Comparison of ENCODE assay signal across 19 mouse cellular contexts in genomic region chr1:180161566-180162355, GRCm38 (mm10). TPM values are rescaled to one million over a fixed set of nuclear protein-coding genes. Genes with fewer than 3 reads are reported as not detected.
DNase-seq lines count a peak whose midpoint lies in the region; ATAC-seq and TF ChIP-seq lines count a peak whose summit lies in the region.
"Had no signal": no experiment of that assay in that cellular context is flagged by ENCODE, and none has a peak within 500 bp of the region (broad histone marks: within the 10 kb centered on the region; RNA-seq: fewer than 3 reads in every experiment).

No protein-coding gene starts in this region.

- intact Hi-C loops in heart, postnatal 10 days (cut with DNase I), result no loop called here

- H3ac ChIP-seq in myocyte (ENCODE audit: control insufficient read depth, insufficient read length), result no peak overlapping the region

- TF ChIP-seq CTCF in bone marrow, adult 2 months (IDR thresholded peaks at IDR 0.05; ENCODE audit: control insufficient read depth, insufficient read depth, low read length), result no peak

- no peaks in the 10 kb centered on the region for H3K9me3 ChIP-seq in kidney, embryonic 16.5 days (ENCODE audit: low read length)
- H3K9me3 ChIP-seq: embryonic facial prominence, embryonic 15.5 days; forebrain, embryonic 15.5 days; heart, embryonic 12.5 days; hindbrain, embryonic 12.5 days had no signal

- no peak overlapping the region for H3K27ac ChIP-seq in kidney, embryonic 16.5 days (ENCODE audit: low read length)
- no peak overlapping the region for H3K27ac ChIP-seq in bone marrow, adult 2 months (ENCODE audit: control insufficient read depth, insufficient read depth, low read depth, low read length, poor library complexity)
- H3K27ac ChIP-seq: embryonic facial prominence, embryonic 15.5 days; forebrain, embryonic 15.5 days; hindbrain, embryonic 12.5 days had no signal

- no peaks in the 10 kb centered on the region for H3K27me3 ChIP-seq in kidney, embryonic 16.5 days (ENCODE audit: insufficient read depth, low read length)
- H3K27me3 ChIP-seq in myocyte (ENCODE audit: control insufficient read depth, insufficient read depth, insufficient read length), result no peaks in the 10 kb centered on the region
- H3K27me3 ChIP-seq: embryonic facial prominence, embryonic 15.5 days; forebrain, embryonic 15.5 days; heart, embryonic 12.5 days; hindbrain, embryonic 12.5 days had no signal

- no peak overlapping the region for H3K4me2 ChIP-seq in kidney, embryonic 16.5 days (replicated peaks; ENCODE audit: low read depth, low read length)
- H3K4me2 ChIP-seq in myocyte (ENCODE audit: low read depth), result no peak overlapping the region
- H3K4me2 ChIP-seq: embryonic facial prominence, embryonic 15.5 days; forebrain, embryonic 15.5 days; heart, embryonic 12.5 days; hindbrain, embryonic 12.5 days had no signal

- no peaks in the 10 kb centered on the region for H3K79me2 ChIP-seq in myocyte (ENCODE audit: control insufficient read depth, insufficient read depth)

- no peak overlapping the region for H3K4me3 ChIP-seq in kidney, embryonic 16.5 days (ENCODE audit: low read length)
- H3K4me3 ChIP-seq in bone marrow, adult 2 months (replicated peaks; ENCODE audit: control insufficient read depth, low read depth, low read length), result no peak overlapping the region
- H3K4me3 ChIP-seq in myocyte, result no peak overlapping the region
- H3K4me3 ChIP-seq: embryonic facial prominence, embryonic 15.5 days; erythroblast, embryonic 14.5 days; forebrain, embryonic 15.5 days; heart, embryonic 12.5 days; hindbrain, embryonic 12.5 days had no signal

- ATAC-seq in kidney, embryonic 16.5 days (ENCODE audit: low FRiP score, low TSS enrichment), result peak; percentile 76; the same call in 1 of the 2 replicates
- ATAC-seq: forebrain, embryonic 15.5 days had no signal

- no peaks in the 10 kb centered on the region for H3K4me1 ChIP-seq in kidney, embryonic 16.5 days (ENCODE audit: insufficient read depth, low read length)
- no peaks in the 10 kb centered on the region for H3K4me1 ChIP-seq in bone marrow, adult 2 months (ENCODE audit: control insufficient read depth, insufficient read depth, low read length)
- H3K4me1 ChIP-seq: embryonic facial prominence, embryonic 15.5 days; forebrain, embryonic 15.5 days; heart, embryonic 12.5 days; hindbrain, embryonic 12.5 days had no signal

- no peak overlapping the region for H3K9ac ChIP-seq in kidney, embryonic 16.5 days (replicated peaks; ENCODE audit: low read length)
- H3K9ac ChIP-seq: embryonic facial prominence, embryonic 15.5 days; forebrain, embryonic 15.5 days; heart, embryonic 12.5 days; hindbrain, embryonic 12.5 days had no signal

- H3K36me3 ChIP-seq in kidney, embryonic 16.5 days (ENCODE audit: insufficient read depth, low read length), result peaks cover 19% of the 10 kb centered on the region
- H3K36me3 ChIP-seq in myocyte (ENCODE audit: control insufficient read depth, insufficient read depth), result peaks cover 22% of the 10 kb centered on the region

- WGBS in kidney, embryonic 16.5 days, result 76% methylated on average over 20 of the region's 20 CpGs
- WGBS in bone marrow, adult 2 months, result 90% methylated on average over 20 of the region's 20 CpGs

- peak; percentile 31; the same call in 1 of the 2 replicates for TF ChIP-seq POLR2A in bone marrow, adult 2 months (IDR thresholded peaks at IDR 0.05; ENCODE audit: borderline replicate concordance, control insufficient read depth, low read depth, low read length)
- TF ChIP-seq POLR2A in myocyte (IDR thresholded peaks at IDR 0.05; ENCODE audit: insufficient read length, low read depth), result peak; percentile 18

- DNase-seq in heart, postnatal 10 days, result peak; percentile 3 to 7
- DNase-seq in heart, adult 8-10 months (ENCODE audit: low spot score), result no peak
- no peak for DNase-seq in kidney, adult 8-10 months
- DNase-seq in frontal cortex, postnatal 10 days (ENCODE audit: low spot score in 2 of 2), result no peak
- DNase-seq: adrenal gland, adult 2 months; adrenal gland, postnatal 36 days; cerebellum, adult 11 months; cerebellum, adult 8-10 months; embryo, embryonic 11 days; gastrocnemius, postnatal 14 days; heart, postnatal 36 days had no signal

TF ChIP-seq in myocyte, 11 proteins besides CTCF, POLR2A, EP300 and RAD21:
- TF ChIP-seq POLR2AphosphoS2 (IDR thresholded peaks at IDR 0.05; ENCODE audit: insufficient read length, low read depth) (peak; percentile 67), TCF12 (IDR thresholded peaks at IDR 0.05; ENCODE audit: insufficient read depth, poor library complexity, severe bottlenecking) (no peak)

RNA-seq across cellular contexts. Expression of gene Coq8a, which starts 37.6 kb away (rescaled TPM):
- total RNA-seq in heart, postnatal 10 days (2021), result 100 to 1,000 TPM; 568 to 689 TPM
- 1,000 to 10,000 TPM in 1 of 4 experiments, 100 to 1,000 TPM in 3; 923 to 1,131 (median 957) TPM for total RNA-seq in heart, adult 8-10 months (2022)
- 17.7 and 21.8 TPM in 2 replicates for polyA plus RNA-seq in kidney, embryonic 16.5 days (2015; fragmentation: Nextera tagmentation; extraction: Ambion mirVana)
- 7.7 and 8.2 TPM in 2 replicates for polyA plus RNA-seq in bone marrow, adult 2 months (2011; ENCODE audit: insufficient read depth, insufficient read length, low replicate concordance, missing spikeins)
- polyA plus RNA-seq in myocyte (2012; fragmentation: generic; extraction: Trizol), result 79.8 TPM

Comparison
In these comparisons a context has a peak if more than half of its experiments do, and no peak if none do; other contexts are left out.
1. DNase-seq: peak in heart, postnatal 10 days (2 of 2); none in heart, adult 8-10 months (single experiment), kidney, adult 8-10 months (0 of 2) and frontal cortex, postnatal 10 days (0 of 2).